Mouse (Mus musculus): ENCODE data around the gene Coro2a.
A peak's percentile ranks its signal among the peaks of the same experiment; 100 is the strongest.
"Not testable (repeated sequence)": the region's sequence is repeated elsewhere in the genome, so short reads cannot be mapped to it uniquely, and the experiment has no call there.

Gene Coro2a

DNA sequence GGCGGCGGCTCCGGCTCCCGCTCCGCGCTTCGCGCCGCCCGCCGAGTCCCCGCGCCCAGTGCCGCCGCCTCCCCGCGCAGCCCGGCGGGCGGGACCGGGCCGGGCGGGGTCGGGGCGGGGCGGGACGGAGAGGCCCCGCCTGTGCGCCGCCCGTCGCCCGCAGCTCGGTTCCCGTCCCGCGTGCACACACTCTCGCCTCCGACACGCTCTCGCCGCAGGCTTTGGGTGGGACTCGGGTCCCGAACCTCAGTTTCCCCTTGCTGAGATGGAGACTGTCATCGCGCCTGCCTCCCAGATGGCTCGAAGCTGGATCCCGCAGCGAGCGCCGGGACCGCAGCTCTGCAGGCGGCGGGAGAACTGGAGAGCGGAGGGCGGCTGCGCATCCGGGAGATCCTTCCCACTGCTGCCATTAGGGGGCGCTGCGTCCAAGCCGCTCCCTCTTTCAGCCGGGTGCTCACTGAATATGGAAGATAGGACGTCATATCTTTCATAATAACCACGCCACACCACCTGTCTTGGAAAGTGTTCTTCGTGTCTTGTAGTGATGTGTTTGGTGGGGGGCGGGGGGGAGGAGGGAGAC is at the start of gene Coro2a:
TSS of gene Coro2a (minus strand) at position 359 of the 580 bp plus-strand sequence.
- peak; percentile 65 to 71 for DNase-seq

DNA sequence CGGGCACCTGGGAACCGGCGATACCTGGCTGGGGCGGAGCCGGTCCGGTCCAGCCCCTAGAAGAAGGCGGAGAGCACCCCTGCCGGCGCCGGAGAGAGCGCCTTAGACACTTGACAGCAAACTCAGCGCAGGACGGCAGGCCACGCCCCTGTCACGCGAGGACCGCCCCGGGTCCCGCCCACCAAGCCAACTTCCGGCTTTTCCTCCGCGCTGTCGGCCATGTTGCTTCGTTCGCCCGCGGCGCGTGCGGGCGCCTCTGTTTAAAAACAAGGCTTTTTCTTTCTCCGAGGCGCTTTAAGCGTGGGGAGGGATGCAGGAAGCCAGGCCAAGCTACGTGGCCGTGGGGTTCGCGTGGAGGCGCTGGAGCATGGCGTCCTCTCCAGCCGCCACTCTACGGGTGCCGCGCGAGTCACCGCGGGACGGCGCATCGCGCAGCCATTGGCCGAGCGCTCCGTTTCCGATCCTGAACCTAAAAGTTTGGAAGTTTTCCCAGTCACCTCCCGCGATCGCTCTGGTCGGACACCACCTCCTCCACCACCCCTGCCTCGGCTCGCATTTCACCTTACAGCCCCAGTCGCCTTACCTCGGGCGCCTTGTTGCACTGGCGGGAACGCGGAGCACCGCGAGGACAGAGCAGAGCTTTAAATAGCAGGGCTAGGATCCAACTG is 48.2 kb upstream of the Coro2a start, which contains the start of gene Tbc1d2:
TSS of gene Tbc1d2 (minus strand) at position 124 of the 668 bp plus-strand sequence.
- peak; percentile 96 to 97 for DNase-seq

DNA sequence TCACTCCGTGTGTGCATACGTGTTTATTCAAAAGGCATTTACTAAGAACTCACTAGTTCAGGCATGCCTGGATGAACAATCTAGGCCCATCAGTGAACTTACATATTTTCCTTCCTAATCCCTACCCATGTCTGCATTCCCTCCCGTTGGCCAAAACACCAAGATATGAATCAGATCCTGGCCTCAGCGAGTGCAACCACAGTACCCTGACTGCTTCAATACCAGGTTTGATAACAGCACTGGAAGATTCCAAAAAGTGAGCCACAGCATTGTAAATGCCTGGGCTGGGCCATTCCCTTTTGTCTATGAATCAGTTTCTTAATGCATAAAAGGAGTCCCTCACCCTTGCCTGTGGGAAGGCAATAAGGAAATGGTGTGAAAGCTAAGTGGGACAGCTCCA is 47.2 kb upstream of the Coro2a start:
- no peak for DNase-seq

DNA sequence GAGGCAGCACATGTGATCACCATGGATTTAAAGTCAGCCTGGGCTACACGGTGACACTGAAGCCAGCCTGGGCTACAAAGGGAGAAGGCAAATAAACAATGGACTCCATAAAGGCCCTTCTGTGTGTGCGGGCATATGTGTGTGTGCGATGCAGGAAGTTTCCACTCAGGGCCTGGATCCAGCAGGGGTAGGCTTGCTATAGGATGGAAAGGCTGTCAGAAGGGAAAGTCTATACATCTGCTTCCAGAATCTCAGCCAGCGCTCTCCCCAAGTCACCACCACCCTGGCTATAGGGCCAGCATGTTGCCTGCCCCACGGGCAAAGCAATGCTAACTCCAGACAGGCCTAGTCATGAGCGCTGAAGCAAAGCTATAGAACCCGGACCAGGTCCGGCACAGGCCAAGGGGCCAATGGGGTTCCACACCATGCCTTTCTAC is 41.7 kb upstream of the Coro2a start:
- peak in 1 of 2 experiments; percentile 29 for DNase-seq

DNA sequence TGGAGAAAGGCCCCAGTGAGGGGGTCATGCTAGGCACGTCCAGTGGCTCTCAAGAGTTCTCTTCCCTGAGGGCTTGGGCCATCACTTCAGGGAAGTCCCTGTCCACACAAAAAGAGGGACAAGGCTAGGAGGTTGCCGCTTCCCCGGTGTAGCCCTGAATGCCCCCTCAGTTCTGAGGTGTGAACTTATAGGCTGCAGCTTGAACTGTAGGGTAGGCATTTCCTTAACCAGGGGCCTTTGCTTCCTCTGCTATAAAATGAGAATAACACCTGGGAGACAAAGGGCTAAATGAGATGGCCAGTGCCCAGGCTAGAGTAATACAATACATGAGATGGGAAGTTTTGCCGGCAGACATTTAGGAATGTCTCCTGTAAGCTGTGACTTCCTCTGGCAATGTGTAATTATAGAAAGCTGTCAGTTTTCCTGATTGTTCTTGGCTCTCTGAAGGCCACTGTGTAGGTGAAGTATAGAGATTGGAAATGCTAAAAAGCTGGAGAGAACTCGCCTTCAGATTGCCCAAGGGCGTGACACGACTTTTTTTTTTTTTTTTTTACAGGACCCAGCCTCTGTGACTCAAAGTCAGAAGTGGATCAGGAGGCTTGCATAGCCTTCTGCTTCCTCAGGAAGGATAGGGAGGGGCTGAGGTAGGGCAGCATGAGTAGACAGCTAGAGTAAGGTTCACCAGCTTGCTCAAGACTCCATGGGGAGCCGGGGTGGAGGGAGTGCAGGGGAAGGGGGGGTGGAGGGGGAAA is 41.1 kb upstream of the Coro2a start:
- DNase-seq: peak; percentile 32 to 75

DNA sequence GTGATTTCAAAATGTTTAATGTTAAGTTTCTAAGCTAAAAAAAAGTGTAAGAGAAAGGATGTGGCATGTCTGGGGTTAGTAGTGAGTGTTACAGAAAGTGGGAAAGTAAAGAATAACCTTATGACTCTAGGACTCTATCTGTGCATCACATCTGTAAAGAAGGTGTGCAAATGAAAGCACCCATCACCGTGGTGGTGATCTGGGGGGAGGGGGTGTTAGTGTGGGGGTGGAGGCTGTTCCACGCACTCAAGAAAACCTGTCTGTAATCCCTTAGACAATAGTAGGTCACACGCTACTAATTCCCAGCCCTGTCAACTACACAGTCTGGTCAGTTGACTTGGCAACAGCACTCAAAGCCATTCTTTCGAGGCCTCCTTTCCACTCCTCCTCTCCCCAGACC is 39.3 kb upstream of the Coro2a start:
- DNase-seq: no peak

DNA sequence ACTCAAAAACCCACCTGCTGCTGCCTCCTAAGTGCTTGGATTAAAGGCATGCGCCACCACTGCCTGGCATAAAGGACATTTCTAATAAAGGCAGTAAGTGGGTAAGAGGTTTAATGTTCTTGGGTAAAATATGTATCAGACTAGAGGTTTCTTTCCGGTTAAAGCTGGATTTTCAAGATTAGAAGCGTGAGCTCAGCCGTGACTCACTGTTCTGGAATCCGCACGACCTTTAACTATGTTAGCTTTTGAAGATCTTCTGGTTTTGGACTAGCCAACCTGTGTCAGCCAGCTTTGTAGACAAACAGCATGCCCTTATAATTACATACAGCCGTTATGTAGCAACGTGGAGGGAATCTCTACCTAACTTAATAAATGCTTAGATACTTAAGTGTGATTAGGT is 37.9 kb upstream of the Coro2a start:
- DNase-seq: no peak

DNA sequence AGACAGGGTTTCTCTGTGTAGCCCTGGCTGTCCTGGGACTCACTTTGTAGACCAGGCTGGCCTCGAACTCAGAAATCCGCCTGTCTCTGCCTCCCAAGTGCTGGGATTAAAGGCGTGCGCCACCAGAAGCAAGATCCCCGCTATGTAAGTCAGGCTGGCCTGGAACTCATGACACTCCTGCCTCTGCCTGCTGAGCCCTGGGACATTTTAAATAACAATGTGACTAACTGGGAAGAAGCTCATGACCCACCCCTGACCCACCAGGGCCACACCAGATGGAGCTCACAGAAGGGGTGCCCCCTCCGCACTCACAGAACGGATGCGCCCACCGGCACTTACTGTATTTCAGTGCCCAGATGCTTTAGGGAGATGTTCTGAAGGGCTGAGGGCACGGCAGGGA is 35.2 kb upstream of the Coro2a start:
- DNase-seq: not testable (repeated sequence)

DNA sequence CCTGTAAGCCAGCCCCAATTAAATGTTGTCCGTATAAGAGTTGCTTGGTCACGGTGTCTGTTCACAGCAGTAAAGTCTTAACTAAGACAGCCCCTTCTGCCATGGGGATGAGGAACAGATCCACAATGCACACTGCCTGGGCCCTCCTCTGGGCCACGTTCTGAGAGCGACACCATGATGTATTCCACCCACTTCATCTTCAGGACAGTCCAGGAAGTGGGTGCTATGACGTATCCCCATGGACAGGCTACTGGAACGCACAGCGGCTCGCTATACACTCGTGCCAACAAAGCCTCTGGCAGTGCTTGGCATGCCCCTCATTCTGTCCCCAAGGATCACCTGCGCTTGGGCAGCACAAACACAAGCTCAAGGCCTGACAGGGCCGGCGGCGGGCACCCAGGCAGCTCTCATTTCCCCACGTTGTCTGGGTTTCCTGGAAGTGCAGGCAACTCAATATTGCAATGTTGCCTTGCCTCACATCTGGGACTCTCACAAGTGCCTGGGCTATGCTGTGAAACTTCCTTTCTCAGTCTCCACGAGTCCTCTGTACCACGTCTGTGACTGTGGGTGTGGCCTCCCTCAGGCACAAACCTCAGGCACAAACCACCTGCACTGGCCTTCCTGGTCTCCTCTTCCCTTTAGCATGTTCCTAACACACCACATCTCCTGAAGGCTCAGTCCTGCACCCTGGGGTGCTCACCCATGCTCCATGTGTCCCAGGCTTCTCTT is 33.9 kb upstream of the Coro2a start:
- DNase-seq: no peak

DNA sequence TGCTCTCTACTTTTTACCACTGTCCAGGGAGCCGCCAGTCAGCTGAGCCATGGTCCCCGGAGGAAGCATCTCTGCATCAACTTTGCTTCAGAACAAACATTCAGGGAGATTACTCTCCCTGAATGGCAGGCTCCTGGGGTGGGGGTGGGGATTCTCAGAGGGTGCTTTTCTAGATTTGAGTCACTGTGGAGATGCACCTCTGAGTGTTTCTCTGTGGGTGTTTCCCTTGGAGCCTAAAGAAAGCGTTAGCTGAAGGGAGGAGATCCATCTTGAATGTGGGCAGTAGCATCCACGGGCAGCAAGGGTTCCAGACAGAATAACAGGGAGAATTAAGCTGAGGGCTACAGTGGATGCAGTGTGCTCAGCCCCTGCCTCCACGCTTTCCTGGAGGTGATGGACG is 32.9 kb upstream of the Coro2a start:
- no peak for DNase-seq

DNA sequence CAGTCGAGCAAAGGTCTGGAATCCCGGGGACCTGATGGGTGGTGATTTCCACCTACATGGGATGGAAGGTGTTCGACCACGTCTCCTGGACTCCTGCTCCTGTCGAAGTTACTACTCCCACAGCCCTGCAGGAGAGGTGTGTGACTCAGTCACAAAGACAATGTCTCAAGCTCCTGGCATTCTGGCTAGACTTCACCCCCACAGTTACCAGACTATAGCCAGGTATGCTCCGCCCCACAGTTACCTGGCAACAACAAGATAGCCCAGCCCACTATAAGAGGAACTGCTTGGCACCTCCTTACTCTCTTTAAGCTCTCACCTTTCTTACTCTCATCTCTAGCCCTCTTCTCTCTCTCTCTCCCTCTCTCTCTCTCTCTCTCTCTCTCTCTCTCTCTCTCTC is 31.6 kb upstream of the Coro2a start:
- DNase-seq: not testable (repeated sequence)

DNA sequence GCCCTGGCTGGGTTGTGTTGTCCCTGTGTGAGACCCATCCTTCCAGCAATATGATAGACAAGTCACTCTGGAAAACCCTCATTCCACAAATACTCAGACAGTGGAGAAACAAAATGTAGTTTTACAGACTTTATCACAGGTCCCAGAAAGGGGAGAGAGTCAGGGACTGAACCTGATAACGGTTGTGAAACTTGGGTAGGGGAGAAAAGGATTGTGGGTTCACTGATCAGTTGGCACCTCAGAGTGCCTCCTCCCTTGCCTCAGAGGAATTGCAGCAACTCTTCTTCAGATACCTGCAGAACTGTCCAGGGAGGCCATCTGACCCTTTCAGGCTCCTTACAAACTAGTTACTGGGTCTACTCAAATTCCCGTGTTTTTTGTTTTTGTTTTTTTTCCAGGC is 30.5 kb upstream of the Coro2a start:
- no peak for DNase-seq

DNA sequence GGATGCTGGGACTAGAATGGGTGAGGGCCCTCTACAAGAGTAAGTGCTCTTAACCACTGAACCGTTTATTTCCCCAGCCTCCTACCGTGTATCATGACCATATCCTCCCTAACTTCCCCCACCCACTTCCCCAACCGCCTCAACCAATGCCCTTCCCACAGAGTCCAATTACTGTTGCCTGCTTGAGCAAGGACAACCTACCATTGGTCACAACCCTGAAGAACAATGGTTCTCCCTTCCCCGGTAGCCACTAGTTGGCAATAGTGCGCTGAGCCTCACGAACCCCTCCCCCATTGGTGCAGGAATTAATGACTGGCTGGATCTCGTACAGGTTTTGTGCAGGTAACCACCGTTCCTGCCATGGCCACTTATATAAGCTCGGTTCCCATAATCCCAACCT is 28.4 kb upstream of the Coro2a start:
- peak; percentile 40 to 49 for DNase-seq

DNA sequence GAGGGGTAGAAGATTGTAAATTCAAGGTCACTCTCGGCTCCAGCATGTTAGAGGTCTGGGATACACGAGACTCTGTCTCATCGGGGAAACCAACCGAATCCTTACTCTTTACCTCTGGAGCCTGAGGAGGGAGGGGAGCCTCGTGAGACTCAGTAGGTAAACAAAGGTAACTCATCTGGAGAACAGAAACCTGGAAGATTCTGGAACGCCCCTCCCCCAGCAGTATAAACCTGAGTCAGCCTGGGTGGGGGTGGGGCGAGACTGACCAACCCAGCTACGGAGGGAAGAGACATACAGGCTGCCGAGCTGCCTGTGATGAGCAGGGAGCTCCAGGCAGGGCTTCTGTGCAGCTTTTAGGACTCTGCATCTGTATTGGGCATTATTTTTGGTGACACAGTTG is 26.9 kb upstream of the Coro2a start:
- no peak for DNase-seq

DNA sequence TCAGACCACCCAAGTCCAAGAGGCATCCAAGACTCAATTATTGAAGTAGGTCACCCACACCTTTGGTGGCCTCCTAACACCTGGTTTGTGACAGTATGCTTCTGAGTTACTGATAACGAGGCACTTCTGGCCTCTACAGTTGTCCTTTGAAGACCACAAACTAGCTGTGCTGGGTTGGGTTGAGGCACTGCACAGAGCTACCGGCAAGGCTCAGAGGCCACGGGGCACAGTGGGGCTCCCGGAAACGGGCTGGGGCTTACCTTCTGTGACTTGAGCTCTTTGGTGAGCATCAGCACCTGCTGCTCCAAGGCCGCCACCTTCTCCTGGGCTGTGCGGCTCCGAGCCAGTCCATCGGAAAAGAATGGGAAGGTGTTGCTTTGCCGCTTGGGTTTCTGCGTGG is 26.1 kb upstream of the Coro2a start:
- DNase-seq: no peak

DNA sequence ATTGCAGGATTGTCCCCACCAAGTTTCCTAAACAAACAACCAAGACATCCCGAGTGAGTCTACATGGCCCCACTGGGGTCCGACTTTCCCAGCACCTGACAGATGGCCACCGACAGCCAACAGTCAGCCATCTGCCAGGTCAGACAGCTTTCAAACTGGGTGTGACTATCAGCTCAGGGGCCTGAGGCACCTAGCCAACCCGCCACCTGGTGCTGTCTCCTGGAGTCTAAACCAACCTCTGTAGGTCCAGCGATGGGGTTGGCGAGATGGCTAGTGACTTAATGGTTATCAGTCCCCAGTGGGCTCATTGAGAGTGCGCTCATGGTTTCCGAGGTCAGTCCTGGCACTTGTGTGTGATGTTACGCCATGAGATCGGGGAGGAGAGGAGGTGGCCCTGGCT is 23.1 kb upstream of the Coro2a start:
- DNase-seq: no peak

DNA sequence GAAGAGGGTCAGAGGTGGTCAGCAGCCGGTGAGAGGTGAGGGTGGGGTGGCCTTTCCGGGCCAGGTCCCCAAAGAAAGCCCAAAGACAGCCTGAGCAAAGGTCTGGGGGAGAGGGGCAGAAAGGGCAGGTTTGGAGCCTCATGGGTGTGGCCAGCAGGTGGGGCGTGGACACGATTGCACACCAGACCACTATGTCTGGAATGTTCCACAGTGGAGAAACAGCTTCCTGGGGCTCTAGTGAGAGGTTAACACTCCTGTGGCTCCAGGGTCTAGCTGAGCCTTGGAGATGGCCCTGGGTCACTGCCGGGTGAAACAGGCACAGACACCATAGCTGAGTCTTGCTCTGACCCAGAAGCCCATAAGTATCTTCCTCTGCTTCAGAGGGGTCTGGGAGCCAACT is 21.0 kb upstream of the Coro2a start:
- no peak for DNase-seq

DNA sequence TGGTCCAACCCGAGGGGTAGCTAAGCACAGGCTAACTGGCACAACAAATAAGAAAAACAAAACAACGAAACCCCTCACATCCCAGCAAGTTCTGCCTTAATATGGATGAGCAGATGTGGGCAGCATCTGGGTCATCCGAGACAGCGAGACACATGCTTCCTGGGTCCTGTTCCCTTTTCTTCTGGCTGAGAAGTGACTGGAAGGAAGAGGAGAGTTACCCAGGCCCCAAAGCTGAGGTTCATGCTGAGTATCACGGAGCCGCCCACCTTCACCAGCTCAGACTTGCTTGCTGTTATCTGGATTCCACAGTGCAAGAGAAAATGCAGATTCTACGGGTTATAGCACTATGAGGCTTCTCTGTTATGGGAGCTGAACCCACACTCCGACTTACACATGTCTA is 18.9 kb upstream of the Coro2a start:
- DNase-seq: no peak

DNA sequence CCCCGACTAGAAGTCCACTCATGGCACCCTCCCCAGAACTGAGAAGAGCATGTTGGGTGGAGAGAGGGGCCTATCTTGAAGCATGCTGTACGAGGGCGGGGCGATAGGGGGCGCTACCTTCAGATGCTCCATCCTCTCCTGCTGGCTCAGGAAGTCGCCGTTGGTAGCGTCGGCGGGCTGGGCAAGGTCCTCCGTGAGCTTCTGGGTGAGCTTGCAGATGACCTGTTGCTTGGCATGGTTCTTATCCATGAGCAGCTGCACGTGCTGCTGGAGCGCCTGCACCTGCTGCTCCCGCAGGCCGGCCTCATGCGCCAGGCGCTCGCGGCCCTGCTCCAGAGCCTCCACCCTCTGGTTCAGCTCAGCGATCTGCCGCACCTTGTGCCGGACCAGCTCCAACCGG is 18.3 kb upstream of the Coro2a start:
- peak; percentile 31 to 56 for DNase-seq

DNA sequence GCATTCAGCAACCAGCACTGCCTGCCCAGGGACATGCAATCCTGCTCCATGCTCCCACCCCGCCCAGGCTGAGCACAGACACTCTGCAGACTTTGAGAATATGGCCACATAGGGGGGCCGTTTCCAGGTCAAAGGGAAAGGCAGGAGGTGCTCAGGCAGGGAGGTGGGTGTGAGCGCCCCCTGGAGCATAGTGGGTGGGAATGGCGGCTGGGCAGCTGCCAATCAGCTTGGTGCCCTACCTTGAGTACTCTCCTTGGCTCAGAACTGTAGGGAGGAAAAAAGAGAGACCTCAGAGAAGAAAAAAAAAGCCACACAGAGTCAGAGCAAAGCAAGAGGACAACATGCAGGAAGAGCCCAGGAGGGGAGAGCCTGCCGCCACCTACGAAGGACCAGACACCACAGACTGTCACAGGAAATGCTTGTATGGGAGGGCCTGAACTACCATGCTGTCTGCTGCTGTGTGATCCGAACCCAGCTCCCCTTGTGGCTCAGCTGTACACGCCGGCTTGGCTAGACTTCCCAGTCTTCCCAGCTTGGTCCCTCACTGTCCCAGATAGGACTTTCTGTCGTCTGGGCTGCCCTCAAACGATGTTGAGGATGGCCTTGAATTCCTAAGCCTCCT is 16.3 kb upstream of the Coro2a start:
- no peak for DNase-seq

DNA sequence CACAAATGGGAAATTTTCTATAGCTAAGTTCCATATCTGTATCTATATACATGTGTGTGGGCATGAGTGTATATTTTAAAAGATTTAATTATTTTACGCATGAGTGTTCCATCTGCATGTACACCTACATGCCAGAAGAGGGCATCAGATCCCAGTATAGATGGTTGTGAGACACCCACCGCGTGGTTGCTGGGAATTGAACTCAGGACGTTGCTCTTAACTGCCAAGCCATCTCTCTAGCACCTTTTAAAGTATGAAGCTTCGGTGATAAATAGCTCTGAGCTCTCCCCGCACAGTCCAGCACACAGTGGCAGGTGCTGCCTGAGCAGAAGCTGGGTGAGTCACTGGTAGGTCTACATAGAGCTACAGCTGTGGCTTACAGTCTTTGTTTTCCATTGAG is 15.4 kb upstream of the Coro2a start:
- DNase-seq: no peak

DNA sequence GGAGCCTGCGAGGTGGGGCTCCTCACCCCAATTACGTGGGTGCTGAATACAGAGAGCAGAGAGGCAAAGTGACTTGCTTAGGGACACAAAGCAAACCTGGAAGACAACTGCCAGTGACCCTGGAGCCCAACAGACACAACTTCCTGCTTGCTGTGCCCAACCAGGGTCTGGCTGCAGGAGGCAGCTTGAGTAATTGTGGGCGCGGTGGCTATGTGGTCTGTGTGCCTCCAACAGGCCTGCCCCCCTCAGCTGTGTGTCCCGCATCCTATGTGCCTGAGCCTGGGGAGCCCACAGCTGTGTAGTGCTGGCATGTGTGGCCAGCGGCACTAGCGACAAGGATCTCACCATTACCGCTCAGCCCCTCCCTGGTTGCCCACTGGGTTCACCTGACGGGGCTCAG is 12.6 kb upstream of the Coro2a start:
- DNase-seq: no peak

DNA sequence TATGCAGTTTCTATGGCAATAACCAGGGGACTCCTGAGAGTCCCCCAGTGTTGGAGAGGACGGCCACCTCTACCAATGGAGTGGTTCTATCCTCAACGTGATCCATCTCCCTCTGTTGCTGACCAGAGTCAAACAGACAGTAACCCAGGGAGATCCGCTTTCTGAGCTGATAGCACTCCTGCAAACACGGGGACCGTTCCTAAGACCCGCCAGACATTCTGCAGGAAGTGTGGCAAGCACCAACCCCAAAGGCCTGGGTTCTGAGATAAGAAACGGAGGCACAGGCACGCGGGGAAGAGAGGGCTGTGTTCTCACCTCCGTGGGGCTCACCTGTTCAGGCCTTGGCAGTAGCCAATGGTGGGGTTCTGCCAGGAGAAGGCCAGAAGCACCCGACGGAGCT is 11.6 kb upstream of the Coro2a start:
- no peak for DNase-seq

Data from kidney, postnatal 25 days (tissue).